Mouse (Mus musculus) forebrain, embryonic 11.5 days (tissue): ENCODE measurements at regions not wholly inside any gene's neighbourhood (a gene's known extent, or its start where the extent isn't known, plus 50 kb on each side); places are given as distances from the start of the nearest gene placed in this dataset.

ENCODE experiments used
- ATAC-seq: fragments of 200-750 bp; cut with Nextera tagmentation; replicated peaks from 2 replicates; pipeline ENCODE4 v1.8.0; 2017; ENCODE audit warnings: moderate TSS enrichment; ENCODE audit not compliant: low FRiP score
- DNase-seq: peaks from one replicate; pipeline ENCODE4 v3.0.0-alpha.2; 2017; ENCODE audit warnings: low spot score
- H3K27ac ChIP-seq: fragments of 300-500 bp; sonication (generic); 2 replicates; pipeline ENCODE4 v1.5.1; 2014; ENCODE audit warnings: low read depth, low read length
- H3K27me3 ChIP-seq: fragments of 300-500 bp; sonication (generic); 2 replicates; pipeline ENCODE4 v1.6.1; 2014; ENCODE audit warnings: mild to moderate bottlenecking, low read length, mixed read lengths; ENCODE audit not compliant: control insufficient read depth, insufficient read depth
- H3K36me3 ChIP-seq: fragments of 300-500 bp; sonication (generic); 2 replicates; pipeline ENCODE4 v1.6.1; 2014; ENCODE audit warnings: mild to moderate bottlenecking, low read length, moderate library complexity, mixed read lengths; ENCODE audit not compliant: control insufficient read depth, insufficient read depth
- H3K4me1 ChIP-seq: fragments of 300-500 bp; sonication (generic); replicated peaks from 2 replicates; pipeline ENCODE4 v1.6.1; 2014; ENCODE audit warnings: low read length, mixed read lengths; ENCODE audit not compliant: control insufficient read depth, insufficient read depth
- H3K4me2 ChIP-seq: fragments of 300-500 bp; sonication (generic); 2 replicates; pipeline ENCODE4 v1.6.1; 2014; ENCODE audit warnings: low read depth, mild to moderate bottlenecking, low read length, moderate library complexity, mixed read lengths; ENCODE audit not compliant: severe bottlenecking
- H3K4me3 ChIP-seq: fragments of 300-500 bp; sonication (generic); 2 replicates; pipeline ENCODE4 v1.5.1; 2014; ENCODE audit warnings: low read depth, low read length
- H3K9ac ChIP-seq: fragments of 300-500 bp; sonication (generic); 2 replicates; pipeline ENCODE4 v1.6.1; 2014; ENCODE audit warnings: low read length
- H3K9me3 ChIP-seq: fragments of 300-500 bp; sonication (generic); 2 replicates; pipeline ENCODE4 v1.6.1; 2016; ENCODE audit warnings: low read length, mixed read lengths; ENCODE audit not compliant: control insufficient read depth
- WGBS: fragments of 180-500 bp; shearing (Covaris S2); extraction: QIAGEN DNeasy Blood & Tissue Kit; methylation state at CpG from one replicate; pipeline ENCODE4 v1.1.7; 2014; 5-methylcytosine and 5-hydroxymethylcytosine counted together

DNA sequence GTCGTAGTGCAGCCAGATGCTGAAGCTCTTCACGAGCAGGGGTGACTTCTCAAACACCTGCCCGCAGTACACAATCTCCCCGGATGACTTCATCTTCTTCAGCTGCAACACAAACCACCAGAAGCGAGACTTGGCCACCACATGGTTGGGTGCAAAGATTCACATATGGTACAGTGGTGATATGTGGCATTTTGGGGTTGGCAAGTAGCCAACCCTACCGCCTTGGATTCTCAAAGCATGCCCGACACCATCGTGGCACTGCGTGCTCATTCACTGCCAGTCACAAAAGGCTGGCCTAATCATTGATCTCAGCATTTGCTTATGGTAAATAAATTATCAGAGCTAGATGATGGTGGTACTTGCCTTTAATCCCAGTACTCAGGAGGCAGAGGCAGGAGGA, 173.4 kb downstream of the Zfp36l1 start:
- Histone ChIP-seq H3K4me3 (no peak overlapping the region), H3K9me3 (no peaks in the 10 kb centered on the region), H3K9ac (no peak overlapping the region), H3K4me2 (no peak overlapping the region), H3K4me1 (no peaks in the 10 kb centered on the region), H3K36me3 (no peaks in the 10 kb centered on the region), H3K27ac (no peak overlapping the region), H3K27me3 (no peaks in the 10 kb centered on the region)
- no peak for ATAC-seq
- no peak for DNase-seq
- 97% methylated on average over 9 of the region's 9 CpGs for WGBS

DNA sequence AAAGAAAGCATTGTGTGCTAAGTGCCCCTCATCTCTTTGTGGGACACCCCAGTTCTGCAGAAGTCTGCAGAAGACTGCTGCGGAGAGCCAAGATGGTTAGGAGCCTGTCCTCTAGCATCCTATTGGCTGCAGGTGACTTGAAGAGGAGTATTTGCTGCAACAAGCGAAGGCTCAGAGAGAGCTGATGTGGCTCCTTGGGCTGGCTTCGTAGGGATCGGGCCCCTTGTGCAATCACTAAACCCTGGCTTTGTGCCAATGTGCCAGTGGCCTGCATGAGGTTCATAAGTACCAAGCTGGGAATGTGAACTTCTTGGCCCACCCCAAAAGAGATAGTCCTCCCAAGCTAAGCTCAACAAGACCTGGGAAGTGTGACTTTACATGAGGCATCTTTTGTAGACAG, 174.9 kb downstream of the Zfp36l1 start:
- Histone ChIP-seq H3K36me3 (no peaks in the 10 kb centered on the region), H3K27ac (no peak overlapping the region), H3K4me3 (no peak overlapping the region), H3K4me2 (no peak overlapping the region), H3K4me1 (no peaks in the 10 kb centered on the region), H3K27me3 (no peaks in the 10 kb centered on the region), H3K9ac (no peak overlapping the region), H3K9me3 (no peaks in the 10 kb centered on the region)
- DNase-seq: no peak
- WGBS: 94% methylated on average over 4 of the region's 4 CpGs
- no peak for ATAC-seq

DNA sequence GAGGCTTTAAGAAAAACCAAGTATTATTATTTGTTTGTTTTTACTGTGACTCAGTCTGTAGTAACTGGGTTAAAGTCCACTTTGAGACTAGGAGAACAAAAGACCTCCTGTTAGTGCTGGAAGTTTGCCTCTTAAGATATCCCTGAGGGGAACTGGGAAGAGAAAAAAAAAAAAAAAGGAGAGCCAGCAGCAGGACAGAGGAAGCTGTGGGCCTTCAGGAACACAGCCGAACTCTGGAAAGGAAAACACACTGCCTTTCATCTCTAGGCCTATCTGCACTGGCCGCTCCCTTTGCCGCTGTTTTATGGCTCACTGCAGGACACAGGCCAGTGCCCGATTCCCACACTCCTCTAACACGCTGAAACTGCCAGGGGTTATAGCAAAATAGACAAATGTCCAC, 176.1 kb downstream of the Zfp36l1 start:
- ATAC-seq: no peak
- 57% methylated on average over 5 of the region's 5 CpGs for whole genome bisulfite sequencing
- Histone ChIP-seq H3K4me2 (no peak overlapping the region), H3K9ac (no peak overlapping the region), H3K27me3 (no peaks in the 10 kb centered on the region), H3K27ac (no peak overlapping the region), H3K4me3 (no peak overlapping the region), H3K4me1 (no peaks in the 10 kb centered on the region), H3K9me3 (no peaks in the 10 kb centered on the region), H3K36me3 (no peaks in the 10 kb centered on the region)
- DNase-seq: no peak

DNA sequence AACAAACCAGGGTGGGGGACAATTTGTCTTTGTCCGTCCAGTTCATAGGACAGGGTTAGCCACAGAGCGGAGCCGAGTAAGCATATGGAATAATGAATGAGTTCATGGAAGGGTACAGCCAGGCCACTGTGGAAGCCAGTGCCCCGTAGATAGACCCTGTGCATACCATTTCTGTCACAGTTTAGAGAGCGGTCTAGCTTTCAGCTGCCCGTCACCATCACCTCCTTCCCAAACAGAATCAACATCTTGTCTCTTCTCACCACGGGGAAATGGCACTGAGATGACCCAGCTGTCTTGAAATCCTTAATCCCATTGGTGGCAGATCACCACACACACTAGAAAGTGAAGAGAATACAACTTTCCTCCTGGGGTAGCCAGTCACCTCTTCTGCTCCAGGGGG, 178.7 kb downstream of the Zfp36l1 start:
- ATAC-seq: no peak

DNA sequence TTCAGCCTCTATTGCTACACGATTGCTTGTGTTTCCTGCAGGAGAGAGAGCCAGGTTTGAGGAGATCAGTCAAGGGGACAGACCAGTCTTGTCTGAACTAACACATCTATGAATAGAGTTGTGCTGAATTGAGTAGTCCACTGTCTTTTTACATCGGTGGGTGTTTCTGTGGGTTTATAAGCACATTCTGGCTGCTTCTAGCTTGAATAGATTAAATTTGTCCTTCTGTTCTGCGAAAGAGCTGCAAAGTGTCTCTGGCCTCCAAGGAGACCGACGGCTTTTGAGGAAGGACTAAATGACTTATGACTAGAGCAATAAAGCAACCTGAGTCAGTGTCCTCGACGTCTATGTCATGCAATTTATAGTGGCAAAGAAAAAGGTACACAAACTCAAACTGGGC, 179.9 kb downstream of the Zfp36l1 start:
- H3K9ac ChIP-seq: no peak overlapping the region
- no peak overlapping the region for H3K4me3 ChIP-seq
- DNase-seq: no peak
- H3K4me2 ChIP-seq: no peak overlapping the region
- H3K27ac ChIP-seq: no peak overlapping the region
- no peaks in the 10 kb centered on the region for H3K9me3 ChIP-seq
- H3K4me1 ChIP-seq: peaks cover 4% of the 10 kb centered on the region
- H3K36me3 ChIP-seq: no peaks in the 10 kb centered on the region
- ATAC-seq: no peak
- WGBS: 95% methylated on average over 7 of the region's 7 CpGs
- no peaks in the 10 kb centered on the region for H3K27me3 ChIP-seq

More for the DNA sequence above, 178.7 kb downstream of the Zfp36l1 start:
- no peak overlapping the region for H3K4me2 ChIP-seq
- no peak for DNase-seq
- no peak overlapping the region for H3K9ac ChIP-seq
- H3K9me3 ChIP-seq: no peaks in the 10 kb centered on the region
- H3K36me3 ChIP-seq: no peaks in the 10 kb centered on the region
- no peaks in the 10 kb centered on the region for H3K4me1 ChIP-seq
- H3K27me3 ChIP-seq: no peaks in the 10 kb centered on the region
- 73% methylated on average over 7 of the region's 7 CpGs for whole genome bisulfite sequencing
- H3K4me3 ChIP-seq: no peak overlapping the region
- no peak overlapping the region for H3K27ac ChIP-seq

DNA sequence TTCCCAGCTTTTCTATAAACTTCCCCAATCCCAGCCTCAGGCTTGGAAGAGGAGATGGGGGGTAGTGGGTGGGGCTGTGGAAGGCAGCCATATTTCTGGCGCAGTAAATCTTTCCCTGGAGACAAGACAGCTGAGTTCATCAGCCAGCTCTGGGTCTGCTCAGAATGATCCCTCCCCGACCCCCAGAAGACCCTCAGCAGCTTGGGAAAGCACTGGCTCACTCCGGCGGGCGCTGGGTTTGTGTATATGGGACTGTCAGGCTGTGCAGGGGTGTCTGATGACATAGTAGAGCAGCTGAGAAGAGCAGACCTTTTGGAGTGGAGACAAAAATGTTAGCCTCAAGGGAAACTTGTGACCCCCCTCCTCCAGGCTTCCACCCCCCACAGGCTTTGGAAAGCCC, 181.4 kb downstream of the Zfp36l1 start:
- no peak overlapping the region for H3K4me2 ChIP-seq
- H3K9ac ChIP-seq: no peak overlapping the region
- H3K36me3 ChIP-seq: no peaks in the 10 kb centered on the region
- no peak for DNase-seq
- WGBS: 76% methylated on average over 5 of the region's 5 CpGs
- H3K4me1 ChIP-seq: peaks cover 13% of the 10 kb centered on the region
- no peak for ATAC-seq
- H3K27me3 ChIP-seq: no peaks in the 10 kb centered on the region
- H3K9me3 ChIP-seq: no peaks in the 10 kb centered on the region
- H3K27ac ChIP-seq: no peak overlapping the region
- H3K4me3 ChIP-seq: no peak overlapping the region

DNA sequence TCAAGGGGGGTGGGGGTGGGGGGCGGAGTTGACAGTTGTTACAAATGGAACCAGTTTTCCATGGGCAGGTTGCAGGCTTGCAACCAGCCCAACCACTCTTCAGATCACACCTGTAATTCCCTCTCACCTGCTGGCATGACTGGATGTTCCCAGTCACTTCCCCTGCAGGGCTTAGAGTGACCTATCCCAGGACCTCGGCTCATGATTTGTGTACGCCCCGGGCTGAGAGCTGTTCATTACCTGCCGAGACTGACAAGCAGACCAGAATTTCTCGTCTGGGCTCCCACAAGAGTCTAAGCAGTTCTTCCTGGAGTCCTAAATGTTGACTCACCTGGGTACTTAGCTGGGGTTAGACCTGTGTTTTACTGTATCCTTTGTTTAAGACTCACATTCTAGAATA, 183.0 kb downstream of the Zfp36l1 start:
- Histone ChIP-seq H3K4me3 (no peak overlapping the region), H3K4me1 (peaks cover 28% of the 10 kb centered on the region), H3K9me3 (no peaks in the 10 kb centered on the region), H3K9ac (no peak overlapping the region), H3K27me3 (no peaks in the 10 kb centered on the region), H3K27ac (no peak overlapping the region), H3K36me3 (no peaks in the 10 kb centered on the region), H3K4me2 (no peak overlapping the region)
- WGBS: 85% methylated on average over 6 of the region's 6 CpGs
- ATAC-seq: no peak
- DNase-seq: no peak

DNA sequence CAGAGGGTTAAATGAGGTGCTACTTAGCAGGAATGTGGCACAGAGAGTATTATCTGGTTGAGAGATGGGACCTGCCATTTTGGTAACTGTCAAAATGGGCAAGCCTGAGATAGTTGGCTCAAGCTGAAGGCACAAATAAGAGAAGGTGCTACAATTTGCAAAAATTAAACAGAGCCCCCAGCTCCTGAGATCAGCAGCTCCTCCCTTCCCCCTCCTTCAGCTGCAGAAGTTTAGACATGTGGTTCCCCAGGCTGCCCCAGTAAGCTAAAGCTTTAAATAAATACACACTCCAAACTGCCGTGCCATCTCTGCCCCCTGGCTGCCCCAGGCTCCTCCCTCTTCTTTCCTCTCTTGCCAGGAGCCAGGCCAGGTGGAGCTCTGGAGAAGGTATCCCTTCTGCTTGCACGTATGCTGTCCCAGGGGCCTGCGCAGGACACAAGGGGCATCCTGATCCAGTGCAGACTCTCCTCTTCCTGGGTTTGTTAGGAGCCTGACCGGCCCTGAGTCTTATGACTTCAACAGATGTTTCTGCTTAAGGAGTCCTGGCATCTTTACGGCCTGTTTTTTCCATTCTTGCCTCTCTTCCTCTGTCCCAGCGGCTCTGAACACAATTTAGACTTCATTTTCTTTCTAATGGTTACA, 184.0 kb downstream of the Zfp36l1 start:
- Histone ChIP-seq H3K27ac (no peak overlapping the region), H3K27me3 (no peaks in the 10 kb centered on the region), H3K4me2 (no peak overlapping the region), H3K4me1 (peaks cover 36% of the 10 kb centered on the region), H3K9me3 (no peaks in the 10 kb centered on the region), H3K4me3 (no peak overlapping the region), H3K36me3 (no peaks in the 10 kb centered on the region), H3K9ac (no peak overlapping the region)
- DNase-seq: no peak
- WGBS: 65% methylated on average over 6 of the region's 6 CpGs
- ATAC-seq: no peak

DNA sequence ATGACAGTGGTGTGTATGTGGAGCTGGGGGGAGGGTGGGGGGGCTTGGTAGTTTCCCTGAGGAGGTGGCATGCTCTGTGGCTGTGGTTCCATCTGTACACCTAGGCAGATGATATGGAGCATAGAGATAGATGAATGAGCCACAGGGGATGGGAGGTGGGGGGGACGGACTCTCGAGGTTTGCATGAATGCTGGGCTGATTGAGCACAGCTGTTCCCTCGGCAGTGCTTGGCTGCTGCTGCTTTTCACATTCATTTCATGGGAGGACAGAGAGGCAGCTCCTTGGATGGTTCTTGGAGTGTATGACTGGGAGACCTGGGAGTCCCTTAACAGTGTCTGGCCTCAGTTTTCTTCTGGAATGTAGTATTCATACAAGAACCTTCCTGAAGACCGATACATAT, 184.5 kb downstream of the Zfp36l1 start:
- H3K4me1 ChIP-seq: peaks cover 37% of the 10 kb centered on the region
- no peak for ATAC-seq
- no peaks in the 10 kb centered on the region for H3K27me3 ChIP-seq
- no peak overlapping the region for H3K27ac ChIP-seq
- H3K4me2 ChIP-seq: no peak overlapping the region
- no peak overlapping the region for H3K4me3 ChIP-seq
- no peak overlapping the region for H3K9ac ChIP-seq
- no peaks in the 10 kb centered on the region for H3K9me3 ChIP-seq
- 46% methylated on average over 4 of the region's 4 CpGs for WGBS
- DNase-seq: no peak
- H3K36me3 ChIP-seq: no peaks in the 10 kb centered on the region
